Mouse (Mus musculus): ENCODE results near the gene Klhl5. TPM values are rescaled to one million over a fixed set of nuclear protein-coding genes. Genes with fewer than 3 reads are reported as not detected.

Gene Klhl5
- polyA plus RNA-seq, 1 experiment: 12.0 TPM

GRCm38 (mm10) chr5:65142247-65142646 is 34.9 kb downstream of the Klhl5 start:
- Histone ChIP-seq H3K27ac (ENCODE audit: insufficient read depth, low read length) (no peak overlapping the region), H3K9ac (ENCODE audit: low read depth, poor library complexity, severe bottlenecking) (no peak overlapping the region), H3K4me3 (ENCODE audit: low read depth, low read length) (no peak overlapping the region), H3K27me3 (ENCODE audit: control insufficient read depth, insufficient read depth, low read length, poor library complexity, severe bottlenecking) (no peaks in the 10 kb centered on the region), H3K36me3 (ENCODE audit: control insufficient read depth, insufficient read depth, low read length, poor library complexity, severe bottlenecking) (no peaks in the 10 kb centered on the region), H3K9me3 (replicated peaks; ENCODE audit: control insufficient read depth, insufficient read depth, low read length, poor library complexity, severe bottlenecking) (no peaks in the 10 kb centered on the region), H3K4me1 (ENCODE audit: control insufficient read depth, insufficient read depth, low read length) (no peaks in the 10 kb centered on the region)
- no peak for TF ChIP-seq CTCF (IDR thresholded peaks at IDR 0.05; ENCODE audit: low read depth, low read length)
- no peak for TF ChIP-seq POLR2A (IDR thresholded peaks at IDR 0.05; ENCODE audit: insufficient read depth, low read length)
- TF ChIP-seq EP300 (IDR thresholded peaks at IDR 0.05; ENCODE audit: insufficient read depth, low read depth, low read length): no peak

DNA sequence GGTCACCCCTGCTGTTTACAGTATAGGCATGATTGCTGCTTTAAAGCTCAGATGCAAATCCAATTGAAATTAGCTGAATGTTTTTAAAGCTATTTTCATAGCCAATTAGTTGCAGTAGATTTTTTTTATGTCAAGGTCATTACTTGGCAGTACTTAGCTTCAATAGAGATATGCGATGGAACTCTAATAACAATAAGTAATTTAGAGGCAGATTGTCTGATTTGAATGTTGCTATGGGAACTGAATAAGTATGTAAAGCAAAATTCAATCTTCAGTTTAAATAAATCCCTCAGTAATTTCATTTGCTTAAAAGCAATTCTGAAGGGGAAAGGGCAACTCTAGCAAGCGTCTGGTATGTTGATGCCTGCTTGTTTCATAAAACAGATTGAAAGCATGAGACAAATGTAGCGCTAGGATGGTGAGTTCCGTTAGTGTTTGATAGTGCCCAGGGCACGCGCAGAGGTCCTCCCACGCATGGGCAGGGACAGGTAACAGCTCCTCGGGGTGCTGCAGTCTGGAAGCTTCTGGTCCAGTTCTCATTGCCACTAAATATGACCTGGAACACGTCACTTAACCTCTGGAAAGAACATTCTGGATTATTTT is 38.3 kb downstream of the Klhl5 start:
- Histone ChIP-seq H3K9me3 (replicated peaks; ENCODE audit: control insufficient read depth, insufficient read depth, low read length, poor library complexity, severe bottlenecking) (no peaks in the 10 kb centered on the region), H3K36me3 (ENCODE audit: control insufficient read depth, insufficient read depth, low read length, poor library complexity, severe bottlenecking) (no peaks in the 10 kb centered on the region), H3K4me1 (ENCODE audit: control insufficient read depth, insufficient read depth, low read length) (no peaks in the 10 kb centered on the region), H3K27ac (ENCODE audit: insufficient read depth, low read length) (no peak overlapping the region), H3K9ac (ENCODE audit: low read depth, poor library complexity, severe bottlenecking) (no peak overlapping the region), H3K4me3 (ENCODE audit: low read depth, low read length) (no peak overlapping the region), H3K27me3 (ENCODE audit: control insufficient read depth, insufficient read depth, low read length, poor library complexity, severe bottlenecking) (no peaks in the 10 kb centered on the region)
- no peak for TF ChIP-seq CTCF (IDR thresholded peaks at IDR 0.05; ENCODE audit: low read depth, low read length)
- no peak for TF ChIP-seq EP300 (IDR thresholded peaks at IDR 0.05; ENCODE audit: insufficient read depth, low read depth, low read length)
- no peak for TF ChIP-seq POLR2A (IDR thresholded peaks at IDR 0.05; ENCODE audit: insufficient read depth, low read length)

DNA sequence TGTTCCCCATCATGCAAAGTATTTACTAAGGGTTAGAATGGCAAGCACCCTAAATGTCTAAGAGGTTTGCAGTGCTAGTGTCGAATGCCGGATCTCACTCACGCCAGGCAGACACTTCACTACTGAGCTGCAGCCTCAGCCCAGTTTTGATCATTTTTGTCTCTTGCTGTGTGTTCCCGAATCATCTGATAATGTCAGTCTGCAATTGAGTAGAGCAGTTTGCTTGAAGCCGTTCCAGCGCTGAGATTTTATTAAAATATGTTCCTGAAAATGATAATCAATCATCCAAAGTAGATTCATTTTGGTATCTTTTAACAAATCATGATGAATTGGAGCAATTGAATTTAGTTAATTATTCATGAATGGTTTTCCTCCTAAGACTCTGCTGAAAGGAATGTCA is 39.4 kb downstream of the Klhl5 start:
- TF ChIP-seq CTCF (IDR thresholded peaks at IDR 0.05; ENCODE audit: low read depth, low read length) (no peak), EP300 (IDR thresholded peaks at IDR 0.05; ENCODE audit: insufficient read depth, low read depth, low read length) (no peak), POLR2A (IDR thresholded peaks at IDR 0.05; ENCODE audit: insufficient read depth, low read length) (no peak)
- no peak overlapping the region for H3K9ac ChIP-seq (ENCODE audit: low read depth, poor library complexity, severe bottlenecking)
- no peaks in the 10 kb centered on the region for H3K36me3 ChIP-seq (ENCODE audit: control insufficient read depth, insufficient read depth, low read length, poor library complexity, severe bottlenecking)
- no peak overlapping the region for H3K27ac ChIP-seq (ENCODE audit: insufficient read depth, low read length)
- no peaks in the 10 kb centered on the region for H3K27me3 ChIP-seq (ENCODE audit: control insufficient read depth, insufficient read depth, low read length, poor library complexity, severe bottlenecking)
- H3K4me3 ChIP-seq (ENCODE audit: low read depth, low read length): no peak overlapping the region
- no peaks in the 10 kb centered on the region for H3K4me1 ChIP-seq (ENCODE audit: control insufficient read depth, insufficient read depth, low read length)
- H3K9me3 ChIP-seq (replicated peaks; ENCODE audit: control insufficient read depth, insufficient read depth, low read length, poor library complexity, severe bottlenecking): no peaks in the 10 kb centered on the region

DNA sequence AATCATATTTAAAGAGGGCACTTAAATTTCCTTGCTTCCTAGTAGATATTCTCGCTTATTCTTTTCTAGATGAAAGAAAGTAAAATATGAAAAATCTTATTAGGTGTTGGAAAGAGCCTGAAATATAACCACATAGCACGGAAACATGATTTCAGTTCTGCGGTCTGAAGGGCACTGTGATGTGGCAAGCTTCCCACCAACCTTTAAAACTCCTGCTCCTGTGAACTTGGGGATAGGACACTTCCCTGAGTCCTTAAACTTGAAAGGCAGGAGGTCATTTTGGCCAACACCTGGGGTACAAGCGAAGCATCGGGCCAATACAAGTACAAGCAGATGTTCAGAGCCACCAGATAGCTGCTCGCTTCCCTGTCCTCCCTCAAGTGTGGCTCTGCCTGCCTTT is 42.4 kb downstream of the Klhl5 start:
- Histone ChIP-seq H3K27ac (ENCODE audit: insufficient read depth, low read length) (no peak overlapping the region), H3K9me3 (replicated peaks; ENCODE audit: control insufficient read depth, insufficient read depth, low read length, poor library complexity, severe bottlenecking) (no peaks in the 10 kb centered on the region), H3K4me3 (ENCODE audit: low read depth, low read length) (no peak overlapping the region), H3K9ac (ENCODE audit: low read depth, poor library complexity, severe bottlenecking) (no peak overlapping the region), H3K27me3 (ENCODE audit: control insufficient read depth, insufficient read depth, low read length, poor library complexity, severe bottlenecking) (no peaks in the 10 kb centered on the region), H3K36me3 (ENCODE audit: control insufficient read depth, insufficient read depth, low read length, poor library complexity, severe bottlenecking) (no peaks in the 10 kb centered on the region), H3K4me1 (ENCODE audit: control insufficient read depth, insufficient read depth, low read length) (no peaks in the 10 kb centered on the region)
- TF ChIP-seq CTCF (IDR thresholded peaks at IDR 0.05; ENCODE audit: low read depth, low read length): no peak
- no peak for TF ChIP-seq EP300 (IDR thresholded peaks at IDR 0.05; ENCODE audit: insufficient read depth, low read depth, low read length)
- no peak for TF ChIP-seq POLR2A (IDR thresholded peaks at IDR 0.05; ENCODE audit: insufficient read depth, low read length)

DNA sequence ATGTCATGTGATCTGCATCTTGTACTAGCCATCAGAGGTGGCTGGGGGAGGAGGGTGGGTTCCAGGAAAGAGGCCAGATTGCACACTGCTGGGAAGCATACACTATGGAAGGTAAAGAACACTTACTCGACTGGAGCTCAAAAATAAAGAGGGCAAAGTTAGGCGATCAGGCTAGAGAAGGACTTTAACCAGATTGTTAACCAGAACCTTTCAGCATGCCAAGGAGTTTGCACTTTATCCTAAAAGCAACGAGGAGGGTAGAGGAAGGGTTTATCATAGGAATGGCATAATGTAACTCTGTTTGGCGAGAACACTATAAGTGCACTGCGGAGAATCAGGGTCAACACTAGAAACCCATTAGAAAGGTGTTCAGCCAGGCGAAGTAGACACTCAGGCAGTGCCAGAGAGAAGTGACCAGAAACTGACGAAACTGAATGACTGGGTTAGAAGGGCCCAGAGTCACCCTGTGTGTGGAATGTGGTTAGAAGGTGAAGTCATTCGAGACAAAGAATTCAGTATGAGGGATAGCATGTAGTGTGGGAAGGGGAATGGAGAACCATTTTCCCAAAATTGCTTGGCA is 43.1 kb downstream of the Klhl5 start:
- Histone ChIP-seq H3K27ac (ENCODE audit: insufficient read depth, low read length) (no peak overlapping the region), H3K36me3 (ENCODE audit: control insufficient read depth, insufficient read depth, low read length, poor library complexity, severe bottlenecking) (no peaks in the 10 kb centered on the region), H3K4me1 (ENCODE audit: control insufficient read depth, insufficient read depth, low read length) (no peaks in the 10 kb centered on the region), H3K9ac (ENCODE audit: low read depth, poor library complexity, severe bottlenecking) (no peak overlapping the region), H3K27me3 (ENCODE audit: control insufficient read depth, insufficient read depth, low read length, poor library complexity, severe bottlenecking) (no peaks in the 10 kb centered on the region), H3K9me3 (replicated peaks; ENCODE audit: control insufficient read depth, insufficient read depth, low read length, poor library complexity, severe bottlenecking) (no peaks in the 10 kb centered on the region), H3K4me3 (ENCODE audit: low read depth, low read length) (no peak overlapping the region)
- TF ChIP-seq POLR2A (IDR thresholded peaks at IDR 0.05; ENCODE audit: insufficient read depth, low read length): no peak

GRCm38 (mm10) chr5:65151276-65151675 is 43.9 kb downstream of the Klhl5 start:
- no peak overlapping the region for H3K27ac ChIP-seq (ENCODE audit: insufficient read depth, low read length)
- H3K9ac ChIP-seq (ENCODE audit: low read depth, poor library complexity, severe bottlenecking): no peak overlapping the region
- H3K9me3 ChIP-seq (replicated peaks; ENCODE audit: control insufficient read depth, insufficient read depth, low read length, poor library complexity, severe bottlenecking): no peaks in the 10 kb centered on the region
- no peak overlapping the region for H3K4me3 ChIP-seq (ENCODE audit: low read depth, low read length)
- no peaks in the 10 kb centered on the region for H3K4me1 ChIP-seq (ENCODE audit: control insufficient read depth, insufficient read depth, low read length)
- no peaks in the 10 kb centered on the region for H3K36me3 ChIP-seq (ENCODE audit: control insufficient read depth, insufficient read depth, low read length, poor library complexity, severe bottlenecking)
- H3K27me3 ChIP-seq (ENCODE audit: control insufficient read depth, insufficient read depth, low read length, poor library complexity, severe bottlenecking): no peaks in the 10 kb centered on the region
- no peak for TF ChIP-seq EP300 (IDR thresholded peaks at IDR 0.05; ENCODE audit: insufficient read depth, low read depth, low read length)
- no peak for TF ChIP-seq POLR2A (IDR thresholded peaks at IDR 0.05; ENCODE audit: insufficient read depth, low read length)
- TF ChIP-seq CTCF (IDR thresholded peaks at IDR 0.05; ENCODE audit: low read depth, low read length): no peak

Data from ES-Bruce4 (cell line).